Mouse (Mus musculus) forelimb bud, embryonic 11.5 days (tissue): Measurements from ENCODE around the gene Tnpo2.
"Not testable (repeated sequence)": the region's sequence is repeated elsewhere in the genome, so short reads cannot be mapped to it uniquely, and the experiment has no call there.

Experiments
- DNase-seq: peaks from one replicate; pipeline ENCODE4 v3.0.0-alpha.2; 2012; ENCODE audit warnings: low read depth, low spot score

The Tnpo2 gene

DNA sequence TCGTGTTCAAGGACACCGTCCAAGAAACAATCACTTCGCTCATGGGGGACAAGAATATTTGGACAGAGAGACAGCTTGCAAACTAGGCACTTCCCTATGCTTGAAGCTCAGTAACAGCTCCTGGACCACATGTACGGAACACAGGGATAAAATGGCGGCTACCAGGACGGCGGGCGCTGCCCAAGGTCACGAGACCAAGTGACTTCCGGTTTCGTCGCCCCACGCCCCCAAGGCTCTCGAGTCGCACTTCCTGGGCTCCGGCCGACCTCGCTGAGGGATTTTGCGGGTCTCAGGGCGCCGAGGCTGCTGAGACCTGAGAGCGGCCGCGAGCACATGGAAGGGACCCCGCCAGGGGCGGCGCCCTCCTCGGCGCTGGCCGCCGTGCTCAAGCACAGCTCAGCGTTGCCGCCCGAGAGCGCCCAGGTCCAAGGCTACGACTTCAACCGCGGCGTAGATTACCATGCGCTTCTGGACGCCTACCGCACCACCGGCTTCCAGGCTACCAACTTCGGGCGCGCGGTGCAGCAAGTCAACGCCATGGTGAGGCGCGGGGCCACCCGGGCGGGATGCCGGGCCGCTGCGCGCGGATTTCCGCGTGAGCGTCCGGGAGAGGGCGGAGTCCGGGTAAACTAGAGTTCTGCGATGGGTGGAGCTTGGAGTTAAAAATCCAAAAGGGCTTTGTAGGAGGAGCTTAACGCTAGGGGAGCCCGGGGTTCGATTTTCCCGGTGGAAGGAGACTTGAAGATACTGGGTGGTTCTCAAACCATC lies 35.0 kb downstream of the Tnpo2 start, which contains the start of gene Dhps:
Dhps (plus strand) TSS at position 244 of the 768 bp plus-strand sequence.
- peak; percentile 88 for DNase-seq

DNA sequence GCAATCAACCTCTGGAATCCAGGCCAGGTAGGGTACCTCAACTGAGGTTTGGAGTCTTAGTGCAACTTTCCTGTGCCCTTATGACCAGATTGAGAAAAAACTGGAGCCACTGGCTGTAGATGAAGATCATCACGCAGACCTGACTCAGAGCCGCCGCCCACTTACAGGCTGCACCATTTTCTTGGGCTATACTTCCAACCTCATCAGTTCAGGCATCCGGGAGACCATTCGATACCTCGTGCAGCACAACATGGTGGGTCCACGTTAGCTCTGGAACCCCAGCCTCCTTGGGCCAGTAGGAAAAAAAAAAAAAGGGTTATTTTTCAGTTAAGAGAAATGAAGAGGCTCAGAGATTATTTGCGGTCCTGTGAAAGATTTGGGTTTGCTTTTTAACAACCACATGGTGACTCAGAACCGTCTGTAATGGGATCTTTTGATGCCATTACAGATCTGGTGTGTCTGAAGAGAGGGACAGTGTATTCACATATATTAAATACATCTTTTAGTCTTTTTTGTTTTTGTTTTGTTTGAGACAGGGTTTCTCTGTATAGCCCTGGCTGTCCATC lies 35.7 kb downstream of the Tnpo2 start:
- no peak for DNase-seq

DNA sequence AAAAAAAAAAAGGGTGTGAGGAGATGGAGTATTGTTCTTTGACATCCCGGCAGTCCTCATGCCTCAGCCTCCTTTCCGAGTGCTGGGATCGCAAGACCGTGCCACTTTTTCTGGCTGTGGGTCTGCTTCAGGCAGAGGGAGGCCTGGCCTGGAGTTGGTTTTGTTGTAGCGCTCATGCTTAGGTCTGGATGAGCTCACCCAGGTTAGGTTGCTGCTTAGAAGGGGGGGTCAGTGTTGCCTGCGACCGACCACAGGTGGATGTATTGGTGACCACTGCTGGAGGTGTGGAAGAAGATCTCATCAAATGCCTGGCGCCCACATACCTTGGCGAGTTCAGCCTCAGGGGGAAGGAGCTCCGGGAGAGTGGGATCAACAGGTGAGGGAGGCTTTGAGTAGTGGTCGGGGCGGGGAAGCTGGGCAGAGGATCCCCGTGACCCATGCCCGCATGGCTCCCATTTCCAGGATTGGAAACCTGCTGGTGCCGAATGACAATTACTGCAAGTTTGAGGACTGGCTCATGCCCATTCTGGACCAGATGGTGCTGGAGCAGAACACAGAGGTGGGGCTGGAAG lies 36.4 kb downstream of the Tnpo2 start:
- no peak for DNase-seq

- DNase-seq = no peak
Measured at GRCm38 (mm10) chr8:85074167-85074566, 37.5 kb downstream of the Tnpo2 start.

DNA sequence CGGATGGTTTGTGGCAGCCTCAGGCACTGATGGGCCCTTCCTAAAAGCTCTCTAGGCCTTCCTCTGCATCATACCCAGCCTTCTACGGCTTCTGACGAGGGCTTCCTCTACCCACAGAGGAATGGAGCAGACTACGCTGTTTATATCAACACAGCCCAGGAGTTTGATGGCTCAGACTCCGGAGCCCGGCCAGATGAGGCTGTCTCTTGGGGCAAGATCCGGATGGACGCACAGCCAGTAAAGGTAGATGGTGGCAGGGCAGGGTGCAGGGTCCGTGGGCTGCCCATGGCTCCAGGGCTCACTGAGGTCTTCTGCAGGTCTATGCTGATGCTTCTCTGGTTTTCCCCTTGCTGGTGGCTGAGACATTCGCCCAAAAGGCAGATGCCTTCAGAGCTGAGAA lies 37.9 kb downstream of the Tnpo2 start:
- DNase-seq = no peak

DNA sequence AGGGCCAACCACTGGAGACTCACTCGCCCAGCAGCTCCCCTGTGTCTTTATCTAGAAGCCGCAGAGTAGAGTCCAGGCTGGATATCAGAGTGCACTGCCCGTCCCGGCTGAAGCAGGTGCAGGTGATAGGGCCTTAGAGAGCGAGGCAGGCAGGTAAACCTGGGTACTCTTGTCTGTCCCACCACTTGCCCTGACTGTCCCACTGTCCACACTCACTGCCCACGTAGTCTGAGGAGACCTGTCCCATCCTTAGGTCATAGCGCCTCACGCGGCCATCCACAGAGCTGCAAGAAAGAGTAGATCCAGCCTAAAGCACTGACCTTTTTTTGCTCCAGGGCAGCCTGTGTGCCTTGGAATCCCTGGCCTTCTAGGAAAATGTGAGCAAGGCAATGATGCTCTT lies 39.3 kb downstream of the Tnpo2 start:
- DNase-seq = no peak

DNA sequence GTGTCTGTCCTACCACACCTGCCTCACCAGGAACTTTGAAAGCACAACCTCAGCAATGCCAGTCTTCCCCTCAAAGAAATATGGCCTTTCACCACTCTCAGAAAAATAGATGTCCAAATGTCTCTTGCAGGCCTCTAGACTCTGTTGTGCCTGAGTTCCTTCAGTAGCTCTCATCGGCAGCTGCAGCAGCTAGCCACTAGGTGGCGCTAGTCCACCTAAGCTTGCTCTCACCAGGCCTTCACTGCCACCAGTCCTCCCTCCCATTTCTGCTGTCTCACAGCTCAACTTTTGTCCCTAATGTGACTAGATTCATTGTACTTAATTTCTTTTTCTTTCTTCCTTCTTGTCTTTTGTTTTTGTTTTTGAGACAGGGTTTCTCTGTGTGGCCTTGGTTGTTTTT lies 40.3 kb downstream of the Tnpo2 start:
- peak; percentile 86 for DNase-seq

GRCm38 (mm10) chr8:85080214-85080531 lies 43.5 kb downstream of the Tnpo2 start:
- DNase-seq = no peak

GRCm38 (mm10) chr8:85080532-85081215 lies 44.0 kb downstream of the Tnpo2 start, which contains the start of gene Wdr83os:
Gene Wdr83os (plus strand): TSS chr8:85080740.
- peak; percentile 84 for DNase-seq

DNA sequence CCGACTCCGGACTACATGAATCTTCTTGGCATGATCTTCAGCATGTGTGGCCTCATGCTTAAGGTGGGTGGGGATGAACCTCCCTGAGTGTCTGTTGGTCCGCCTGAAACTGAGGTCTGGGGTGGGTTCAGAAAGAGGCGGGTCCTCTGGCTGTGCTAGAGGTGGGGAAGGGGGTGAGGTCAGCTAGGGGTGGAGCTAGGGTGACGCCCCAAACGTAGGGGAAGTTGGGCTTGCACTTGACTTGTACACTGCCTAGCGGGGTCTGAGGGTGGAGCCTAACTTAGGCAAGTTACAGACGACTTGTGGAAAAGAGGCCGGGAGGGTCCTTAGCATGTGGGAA lies 44.5 kb downstream of the Tnpo2 start, which contains the start of gene Wdr83:
Wdr83 (minus strand) TSS at position 91 of the 340 bp plus-strand sequence.
- DNase-seq = peak; percentile 55

- not testable (repeated sequence) for DNase-seq
Measured at GRCm38 (mm10) chr8:85082169-85082568, 45.5 kb downstream of the Tnpo2 start.

DNA sequence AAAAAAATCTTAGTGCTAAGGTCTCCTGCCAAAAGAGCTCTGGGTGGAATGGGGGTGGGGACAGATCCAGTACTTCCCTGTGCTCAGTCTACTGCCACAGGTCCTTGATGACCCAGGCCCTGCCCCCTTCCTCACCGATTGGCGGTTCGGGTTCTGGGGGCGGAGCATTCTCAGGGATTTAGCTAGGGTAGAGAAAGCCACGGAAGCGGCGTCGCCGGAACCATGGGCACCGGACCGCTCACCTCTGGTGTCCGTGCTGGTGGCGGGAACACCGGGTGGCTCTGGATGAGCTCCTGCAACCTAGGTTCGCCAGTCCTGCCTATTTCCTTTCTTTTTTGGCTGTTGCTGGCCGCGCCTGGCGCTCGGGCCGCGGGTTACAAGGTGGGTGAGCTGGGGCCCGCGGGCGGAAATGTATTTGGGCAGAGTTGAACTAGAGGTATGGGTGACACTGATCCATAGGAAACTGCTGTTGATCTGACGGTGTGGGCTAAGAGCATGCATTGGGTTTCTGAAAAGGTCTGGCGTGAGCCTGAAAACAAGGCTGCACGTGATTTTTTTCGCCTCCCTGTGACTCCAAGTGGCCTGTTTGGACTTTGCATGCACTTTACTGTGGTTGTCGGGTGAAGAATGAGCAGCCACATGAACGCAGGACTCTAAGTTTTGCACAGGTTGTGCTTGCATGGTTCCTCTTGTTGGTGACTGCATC lies 46.5 kb downstream of the Tnpo2 start, which contains the start of gene Man2b1:
Man2b1 (plus strand) TSS at position 163 of the 706 bp plus-strand sequence.
- DNase-seq = peak; percentile 63

DNA sequence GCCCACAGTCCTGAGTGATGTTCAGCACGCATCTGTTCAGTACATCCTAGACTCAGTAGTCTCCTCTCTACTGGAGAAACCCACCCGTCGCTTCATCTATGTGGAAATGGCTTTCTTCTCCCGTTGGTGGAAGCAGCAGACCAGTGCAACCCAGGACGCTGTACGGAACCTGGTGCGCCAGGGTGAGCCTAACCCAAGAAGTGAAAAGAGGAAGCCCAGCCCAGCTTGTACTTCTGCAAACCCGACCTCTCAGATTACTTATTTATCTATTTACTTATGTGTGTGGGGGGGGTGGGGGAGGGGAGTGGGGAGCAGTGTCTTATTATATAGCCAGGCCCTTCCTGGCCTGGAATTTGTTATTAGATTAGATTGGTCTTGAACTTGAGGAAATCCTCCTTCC lies 47.9 kb downstream of the Tnpo2 start:
- DNase-seq = no peak

DNA sequence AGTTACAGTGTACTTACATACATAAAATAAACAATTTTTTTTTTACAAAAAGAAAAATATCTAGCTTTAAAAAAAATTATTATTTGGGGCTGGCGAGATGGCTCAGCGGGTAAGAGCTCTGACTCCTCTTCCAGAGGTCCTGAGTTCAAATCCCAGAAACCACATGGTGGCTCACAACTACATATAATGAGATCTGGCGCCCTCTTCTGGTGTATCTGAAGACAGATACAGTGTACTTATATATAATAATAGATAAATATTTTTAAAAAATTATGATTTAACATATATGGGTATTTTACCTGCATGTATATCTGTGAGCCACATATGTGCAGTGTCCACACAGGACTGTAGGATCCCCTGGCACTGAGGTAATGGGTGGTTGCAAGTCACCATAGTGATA lies 49.5 kb downstream of the Tnpo2 start:
- DNase-seq = no peak

- no peak for DNase-seq
Measured at GRCm38 (mm10) chr8:85088771-85089170, 52.1 kb downstream of the Tnpo2 start.

DNA sequence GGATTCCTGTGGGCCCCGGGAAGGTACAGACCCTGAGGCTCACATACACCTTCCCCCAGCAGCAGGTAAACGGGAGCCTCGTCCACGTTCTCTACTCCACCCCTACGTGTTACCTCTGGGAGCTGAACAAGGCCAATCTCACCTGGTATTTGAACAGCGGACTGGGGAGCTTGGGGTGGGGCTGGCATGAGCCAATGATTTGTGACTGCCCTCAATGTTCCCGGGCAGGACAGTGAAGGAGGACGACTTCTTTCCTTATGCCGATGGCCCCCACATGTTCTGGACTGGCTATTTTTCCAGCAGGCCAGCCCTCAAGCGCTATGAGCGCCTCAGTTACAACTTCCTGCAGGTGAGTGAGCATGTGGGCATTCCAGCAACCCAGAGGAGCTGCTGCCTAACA lies 54.1 kb downstream of the Tnpo2 start:
- DNase-seq = no peak

DNA sequence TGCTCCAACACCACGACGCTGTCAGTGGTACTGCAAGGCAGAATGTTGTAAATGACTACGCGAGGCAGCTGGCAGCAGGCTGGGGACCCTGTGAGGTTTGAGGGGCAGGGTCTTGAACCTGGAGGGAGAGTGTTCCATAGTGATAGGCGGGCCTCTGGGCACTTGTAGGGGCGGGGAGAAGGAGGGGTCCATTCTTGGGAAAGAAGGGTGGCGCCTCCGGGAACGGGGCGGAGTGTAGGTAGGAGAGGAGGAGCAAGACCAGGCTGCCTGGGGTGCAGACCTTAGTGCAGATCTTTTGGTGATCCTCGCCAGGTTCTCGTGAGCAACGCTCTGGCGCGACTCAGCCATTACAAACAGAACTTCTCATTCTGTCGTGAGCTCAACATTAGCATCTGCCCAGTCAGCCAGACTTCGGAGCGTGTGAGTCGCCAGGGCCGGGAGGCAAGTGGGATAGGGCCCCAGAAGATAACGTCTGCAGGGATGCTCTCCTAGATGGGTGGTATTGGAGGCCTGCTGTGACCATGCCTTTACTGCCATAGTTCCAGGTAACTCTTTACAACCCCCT lies 54.9 kb downstream of the Tnpo2 start:
- no peak for DNase-seq

DNA sequence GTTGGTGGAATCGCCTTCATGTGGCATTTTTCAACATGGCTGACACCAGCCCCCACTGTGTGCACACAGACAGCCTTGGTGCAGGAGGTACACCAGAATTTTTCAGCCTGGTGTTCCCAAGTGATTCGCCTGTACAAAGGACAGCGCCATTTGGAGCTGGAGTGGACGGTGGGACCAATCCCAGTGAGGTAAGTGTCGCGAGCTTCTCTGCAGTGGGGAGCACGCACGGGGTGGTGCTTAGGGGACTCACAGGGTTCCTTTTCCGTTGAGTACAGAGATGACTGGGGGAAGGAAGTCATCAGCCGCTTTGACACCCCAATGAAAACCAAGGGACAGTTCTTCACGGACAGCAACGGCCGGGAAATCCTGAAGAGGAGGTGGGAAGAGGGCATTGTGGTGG lies 58.3 kb downstream of the Tnpo2 start:
- DNase-seq = no peak

DNA sequence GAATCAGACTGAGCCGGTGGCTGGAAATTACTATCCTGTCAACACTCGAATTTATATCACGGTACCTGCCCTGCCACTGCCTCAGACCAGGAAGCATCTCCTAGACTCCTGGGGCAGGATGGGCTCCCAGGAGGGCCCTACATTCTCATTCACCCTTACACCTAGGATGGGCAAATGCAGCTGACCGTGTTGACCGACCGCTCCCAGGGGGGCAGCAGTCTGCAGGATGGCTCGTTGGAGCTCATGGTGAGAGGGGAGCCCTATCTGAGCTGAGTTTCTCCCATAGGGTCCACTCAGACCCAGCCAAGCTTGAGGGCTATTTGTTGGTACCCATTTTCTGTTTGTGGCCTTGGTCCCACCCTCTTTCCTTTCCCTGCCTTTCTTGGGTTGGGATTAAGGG lies 58.9 kb downstream of the Tnpo2 start:
- no peak for DNase-seq

DNA sequence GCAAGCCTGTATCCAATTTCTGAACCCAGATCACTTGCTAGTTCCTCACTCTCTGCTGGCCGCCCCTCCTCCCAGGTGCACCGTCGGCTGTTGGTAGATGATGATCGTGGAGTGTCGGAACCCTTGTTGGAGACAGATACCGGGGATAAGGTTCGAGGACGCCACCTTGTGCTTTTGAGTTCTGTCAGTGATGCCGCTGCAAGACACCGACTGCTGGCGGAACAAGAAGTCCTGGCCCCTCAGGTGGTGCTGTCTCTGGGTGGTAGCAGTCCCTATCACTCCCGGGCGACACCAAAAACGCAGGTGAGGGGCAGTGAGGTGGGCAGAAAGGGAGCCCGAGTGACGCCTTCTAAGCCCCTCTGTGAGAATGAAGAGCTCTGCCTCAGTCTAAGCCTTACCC lies 59.5 kb downstream of the Tnpo2 start:
- no peak for DNase-seq

GRCm38 (mm10) chr8:85096850-85097249 lies 60.1 kb downstream of the Tnpo2 start:
- no peak for DNase-seq
